Mouse (Mus musculus) spleen, adult 2 months (tissue): ENCODE results near the gene Tex14. TPM values are rescaled to one million over a fixed set of nuclear protein-coding genes. Genes with fewer than 3 reads are reported as not detected.

Experiments used
- DNase-seq, 2 experiments: peaks; one replicate each; pipeline versions ENCODE4 v3.0.0 to v3.0.0-alpha.2; 2012 to 2021; ENCODE audit warnings: low spot score in 2 of 2, low read depth in 1 of 2
- H3K27ac ChIP-seq: fragments of 200-500 bp; 2 replicates; pipeline ENCODE4 v1.5.1; 2012; ENCODE audit warnings: low read length, inconsistent platforms; ENCODE audit not compliant: insufficient read depth
- H3K27me3 ChIP-seq: fragments of 200-500 bp; 2 replicates; pipeline ENCODE4 v1.6.1; 2012; ENCODE audit warnings: mild to moderate bottlenecking, moderate library complexity, low read length, inconsistent platforms; ENCODE audit not compliant: control insufficient read depth, insufficient read depth
- H3K36me3 ChIP-seq: fragments of 200-500 bp; 2 replicates; pipeline ENCODE4 v1.6.1; 2012; ENCODE audit warnings: mild to moderate bottlenecking, low read length, inconsistent platforms; ENCODE audit not compliant: control insufficient read depth, insufficient read depth
- H3K4me1 ChIP-seq: fragments of 200-500 bp; 2 replicates; pipeline ENCODE4 v1.6.1; 2011; ENCODE audit warnings: inconsistent platforms; ENCODE audit not compliant: control insufficient read depth, insufficient read depth, insufficient read length
- H3K4me3 ChIP-seq: fragments of 200-500 bp; 2 replicates; pipeline ENCODE4 v1.5.1; 2011; ENCODE audit warnings: mild to moderate bottlenecking, inconsistent platforms; ENCODE audit not compliant: insufficient read depth, insufficient read length; ENCODE audit errors: extremely low read depth
- CTCF ChIP-seq: fragments of 200-500 bp; IDR thresholded peaks from 2 replicates; pipeline ENCODE4 v1.5.1; 2011; ENCODE audit warnings: mild to moderate bottlenecking, inconsistent platforms; ENCODE audit not compliant: insufficient read depth, insufficient read length, insufficient replicate concordance; ENCODE audit errors: extremely low read depth
- POLR2A ChIP-seq: fragments of 200-500 bp; IDR thresholded peaks from 2 replicates; pipeline ENCODE4 v1.6.1; 2011; ENCODE audit warnings: low read depth, low read length, inconsistent platforms
- WGBS: fragments of 180-500 bp; shearing (Covaris S2); methylation state at CpG from one replicate; pipeline ENCODE4 v1.1.7; 2018; 5-methylcytosine and 5-hydroxymethylcytosine counted together
- polyA plus RNA-seq: library from polyadenylated mRNA; depleted of rRNA; stranded (reverse); fragments of >200 nt; gene quantifications from 2 replicates; pipeline ENCODE4 v1.2.3, GENCODE M21; 2012

The Tex14 gene
- polyA plus RNA-seq, 1 experiment, result 0.16 TPM

DNA sequence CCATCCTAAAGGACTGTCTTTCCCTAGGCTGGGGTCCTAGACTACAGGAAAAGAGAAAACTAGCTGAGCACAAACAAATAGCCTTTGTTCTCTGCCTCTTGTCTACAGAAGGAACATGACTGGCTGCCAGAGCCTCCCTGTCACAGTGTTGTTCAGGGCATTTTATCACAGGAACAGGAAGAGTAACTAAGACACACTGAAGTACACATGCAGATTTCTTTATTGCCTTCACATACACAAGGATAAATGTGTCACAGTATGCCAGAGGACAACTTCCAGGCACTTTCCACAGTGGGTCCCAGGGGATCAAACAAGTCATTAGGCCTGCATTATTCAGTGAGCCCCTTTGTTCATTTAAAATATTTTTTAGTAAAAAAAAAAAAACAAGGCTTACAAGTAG lies 119.9 kb downstream of the Tex14 start:
- Histone ChIP-seq H3K27ac (no peak overlapping the region), H3K4me1 (no peaks in the 10 kb centered on the region), H3K4me3 (no peak overlapping the region), H3K27me3 (no peaks in the 10 kb centered on the region), H3K36me3 (no peaks in the 10 kb centered on the region)
- no peak for DNase-seq
- no peak for TF ChIP-seq CTCF
- TF ChIP-seq POLR2A, result no peak

DNA sequence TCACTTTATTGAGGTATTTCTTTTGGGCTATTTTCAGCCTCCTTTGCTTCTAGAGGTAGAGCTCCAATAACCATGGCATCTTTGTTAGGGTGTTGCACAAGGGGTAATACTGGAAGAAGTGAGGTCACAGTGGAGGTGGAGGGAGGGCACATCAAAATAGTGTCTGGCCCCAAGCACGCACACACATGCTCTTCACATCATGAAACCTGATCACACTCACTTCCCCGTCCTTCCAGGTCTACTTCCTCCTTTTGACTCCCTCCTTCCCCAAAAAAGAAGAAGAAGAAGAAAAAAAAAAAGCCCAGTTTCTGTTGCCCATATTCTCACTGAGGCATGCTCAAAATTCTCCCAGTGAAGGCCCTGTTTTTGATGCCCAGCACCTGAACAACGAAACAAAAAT lies 122.5 kb downstream of the Tex14 start:
- Histone ChIP-seq H3K4me1 (no peaks in the 10 kb centered on the region), H3K27me3 (no peaks in the 10 kb centered on the region), H3K4me3 (no peak overlapping the region), H3K36me3 (no peaks in the 10 kb centered on the region), H3K27ac (no peak overlapping the region)
- TF ChIP-seq CTCF, result no peak
- 34% methylated on average over 3 of the region's 3 CpGs for WGBS
- DNase-seq, result no peak

DNA sequence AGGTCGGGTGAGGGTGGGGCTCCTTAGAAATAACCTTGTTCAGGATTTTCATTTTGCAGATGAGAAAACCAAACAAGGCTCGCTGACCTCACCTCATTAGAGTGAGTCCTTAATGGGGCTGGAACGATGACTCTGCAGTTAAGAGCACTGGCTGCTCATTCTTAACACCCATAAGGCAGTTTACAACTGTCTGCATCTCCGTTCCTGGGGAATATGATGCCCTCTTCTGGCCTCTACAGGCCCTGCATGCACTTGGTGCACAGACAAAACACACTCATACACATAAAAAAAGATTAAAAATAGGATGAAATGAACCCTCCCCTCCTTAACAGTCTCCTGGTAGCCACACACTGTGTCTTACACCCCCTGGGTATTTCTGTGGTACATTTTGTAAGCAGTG lies 123.1 kb downstream of the Tex14 start:
- TF ChIP-seq POLR2A (no peak), CTCF (no peak)
- no peak for DNase-seq
- 76% methylated on average over 4 of the region's 4 CpGs for WGBS

DNA sequence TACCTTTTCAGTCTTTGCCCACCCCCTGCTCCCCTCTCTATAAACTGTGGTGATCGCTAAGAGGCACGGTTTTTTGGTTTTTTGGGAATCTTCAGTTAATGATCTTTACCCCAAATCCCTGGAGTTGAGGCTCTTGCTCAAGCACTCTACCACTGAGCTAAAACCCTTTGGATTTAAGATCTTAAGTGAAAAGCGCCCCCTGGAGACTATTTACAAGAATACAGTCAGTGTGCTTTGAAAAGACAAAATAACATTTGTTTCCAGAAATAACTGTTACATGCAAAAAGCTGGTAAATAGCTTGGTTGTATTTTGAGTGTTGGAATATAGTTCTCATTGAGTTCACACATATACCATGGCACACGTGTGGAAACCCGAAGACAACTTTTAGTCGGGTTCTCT lies 126.8 kb downstream of the Tex14 start:
- DNase-seq, result no peak
- no peaks in the 10 kb centered on the region for H3K27me3 ChIP-seq
- H3K4me3 ChIP-seq, result no peak overlapping the region
- H3K4me1 ChIP-seq, result no peaks in the 10 kb centered on the region
- TF ChIP-seq POLR2A (no peak), CTCF (no peak)
- WGBS, result 74% methylated on average over 6 of the region's 6 CpGs
- H3K27ac ChIP-seq, result no peak overlapping the region
- H3K36me3 ChIP-seq, result no peaks in the 10 kb centered on the region

More for the DNA sequence above, 123.1 kb downstream of the Tex14 start:
- Histone ChIP-seq H3K4me3 (no peak overlapping the region), H3K27ac (no peak overlapping the region), H3K4me1 (no peaks in the 10 kb centered on the region), H3K27me3 (no peaks in the 10 kb centered on the region), H3K36me3 (no peaks in the 10 kb centered on the region)

DNA sequence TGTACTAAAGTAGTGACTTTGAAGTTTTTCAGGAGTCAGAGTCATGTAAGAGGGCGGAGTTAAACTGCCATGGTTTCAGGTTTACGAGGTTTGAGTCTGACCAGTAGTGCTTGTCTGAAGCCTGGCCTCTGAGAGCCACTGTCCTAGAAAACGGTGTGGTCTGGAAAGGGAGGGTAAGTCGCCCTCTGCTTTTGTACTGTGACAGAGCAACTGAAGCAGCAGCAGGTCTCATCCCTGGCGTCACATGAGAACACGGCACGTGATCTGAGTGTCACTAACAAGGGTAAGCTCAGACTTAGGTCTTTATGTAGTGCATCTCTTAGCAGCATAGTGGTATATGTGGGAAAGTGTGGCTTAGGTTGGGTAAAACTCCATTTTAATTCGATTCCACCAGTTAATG lies 137.4 kb downstream of the Tex14 start:
- TF ChIP-seq POLR2A, result no peak
- no peak for TF ChIP-seq CTCF
- no peaks in the 10 kb centered on the region for H3K36me3 ChIP-seq
- 74% methylated on average over 8 of the region's 8 CpGs for whole genome bisulfite sequencing
- no peaks in the 10 kb centered on the region for H3K4me1 ChIP-seq
- no peak overlapping the region for H3K4me3 ChIP-seq
- no peak for DNase-seq
- H3K27me3 ChIP-seq, result no peaks in the 10 kb centered on the region
- no peak overlapping the region for H3K27ac ChIP-seq

DNA sequence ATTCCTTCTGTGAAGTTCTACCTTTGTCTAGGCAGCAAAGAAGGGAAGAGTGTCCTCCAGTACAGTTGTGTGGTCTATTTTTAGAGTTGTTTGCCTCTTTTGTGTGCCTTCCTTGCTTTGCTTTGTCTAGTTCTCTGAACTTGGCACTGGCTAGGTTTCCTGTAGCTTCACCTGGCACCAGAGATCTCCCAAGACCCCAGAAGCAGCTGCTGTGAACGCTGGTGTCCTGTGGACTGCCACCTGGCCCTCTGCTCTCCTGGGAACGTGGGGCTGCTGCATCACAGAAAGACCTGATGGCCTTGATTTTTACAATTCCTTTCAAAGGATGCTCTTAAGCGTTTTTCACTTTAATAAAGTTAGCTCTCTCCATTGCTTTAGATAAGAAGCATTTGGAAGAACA lies 138.0 kb downstream of the Tex14 start:
- Histone ChIP-seq H3K4me1 (no peaks in the 10 kb centered on the region), H3K36me3 (no peaks in the 10 kb centered on the region), H3K27me3 (no peaks in the 10 kb centered on the region), H3K27ac (no peak overlapping the region), H3K4me3 (no peak overlapping the region)
- DNase-seq, result no peak
- WGBS, result 32% methylated on average over 3 of the region's 3 CpGs
- TF ChIP-seq CTCF (no peak), POLR2A (no peak)

DNA sequence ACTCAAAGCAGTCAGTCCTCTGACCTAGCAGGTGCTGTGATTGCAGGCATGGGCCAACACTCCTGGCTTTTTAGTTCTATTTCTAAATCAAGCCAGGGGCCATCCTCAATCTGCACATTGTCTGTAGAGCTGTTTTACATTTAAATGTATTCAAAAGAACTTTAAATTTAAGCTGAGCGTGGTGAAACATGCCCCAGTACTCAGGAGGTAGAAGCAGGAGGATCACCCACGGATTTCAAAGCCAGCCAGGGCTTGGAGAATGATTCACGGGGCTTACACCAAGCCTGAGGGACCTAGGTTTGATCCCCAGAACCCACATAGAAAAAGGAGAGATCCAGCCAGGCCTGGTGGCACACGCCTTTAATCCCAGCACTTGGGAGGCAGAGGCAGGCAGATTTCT lies 148.5 kb downstream of the Tex14 start:
- WGBS, result 86% methylated on average over 4 of the region's 4 CpGs
- no peak for DNase-seq

More for the DNA sequence above, 148.5 kb downstream of the Tex14 start:
- Histone ChIP-seq H3K4me3 (no peak overlapping the region), H3K27me3 (no peaks in the 10 kb centered on the region), H3K27ac (no peak overlapping the region), H3K36me3 (no peaks in the 10 kb centered on the region), H3K4me1 (no peaks in the 10 kb centered on the region)
- TF ChIP-seq POLR2A (no peak), CTCF (no peak)
